Mouse (Mus musculus) limb, embryonic 12.5 days (tissue): ENCODE data around the gene Nr1h4. TPM values are rescaled to one million over a fixed set of nuclear protein-coding genes. Genes with fewer than 3 reads are reported as not detected.

Experiments
- ATAC-seq: fragments of 200-750 bp; cut with Nextera tagmentation; 2 replicates; pipeline ENCODE4 v1.8.0; 2017; ENCODE audit warnings: low read depth, moderate TSS enrichment; ENCODE audit not compliant: insufficient number of reproducible peaks, insufficient read depth, low FRiP score, low TSS enrichment
- H3K27ac ChIP-seq: fragments of 300-500 bp; sonication (generic); 2 replicates; pipeline ENCODE4 v1.5.1; 2016; ENCODE audit warnings: mild to moderate bottlenecking, moderate library complexity
- H3K27me3 ChIP-seq: fragments of 300-500 bp; sonication (generic); 2 replicates; pipeline ENCODE4 v1.6.1; 2016; ENCODE audit warnings: mild to moderate bottlenecking, moderate library complexity
- H3K36me3 ChIP-seq: fragments of 300-500 bp; sonication (generic); 2 replicates; pipeline ENCODE4 v1.6.1; 2016; ENCODE audit warnings: mild to moderate bottlenecking, moderate library complexity
- H3K4me1 ChIP-seq: fragments of 300-500 bp; sonication (generic); replicated peaks from 2 replicates; pipeline ENCODE4 v1.6.1; 2016
- H3K4me2 ChIP-seq: fragments of 300-500 bp; sonication (generic); 2 replicates; pipeline ENCODE4 v1.6.1; 2016; ENCODE audit warnings: mild to moderate bottlenecking, moderate library complexity
- H3K4me3 ChIP-seq: fragments of 300-500 bp; sonication (generic); replicated peaks from 2 replicates; pipeline ENCODE4 v1.5.1; 2016; ENCODE audit warnings: mild to moderate bottlenecking
- H3K9ac ChIP-seq: fragments of 300-500 bp; sonication (generic); replicated peaks from 2 replicates; pipeline ENCODE4 v1.6.1; 2016; ENCODE audit warnings: mild to moderate bottlenecking, moderate library complexity
- H3K9me3 ChIP-seq: fragments of 300-500 bp; sonication (generic); 2 replicates; pipeline ENCODE4 v1.6.1; 2016; ENCODE audit warnings: mild to moderate bottlenecking, moderate library complexity
- WGBS: fragments of 180-500 bp; shearing (Covaris S2); methylation state at CpG from one replicate; pipeline ENCODE4 v1.1.7; 2016; 5-methylcytosine and 5-hydroxymethylcytosine counted together
- polyA plus RNA-seq: library from polyadenylated mRNA; unstranded; fragments of >200 nt; fragmentation: Nextera tagmentation; extraction: Ambion mirVana; gene quantifications from 2 replicates; pipeline ENCODE4 v1.2.1, GENCODE M21; 2016

Gene Nr1h4
- polyA plus RNA-seq, 1 experiment from 2014 or later: not detected

DNA sequence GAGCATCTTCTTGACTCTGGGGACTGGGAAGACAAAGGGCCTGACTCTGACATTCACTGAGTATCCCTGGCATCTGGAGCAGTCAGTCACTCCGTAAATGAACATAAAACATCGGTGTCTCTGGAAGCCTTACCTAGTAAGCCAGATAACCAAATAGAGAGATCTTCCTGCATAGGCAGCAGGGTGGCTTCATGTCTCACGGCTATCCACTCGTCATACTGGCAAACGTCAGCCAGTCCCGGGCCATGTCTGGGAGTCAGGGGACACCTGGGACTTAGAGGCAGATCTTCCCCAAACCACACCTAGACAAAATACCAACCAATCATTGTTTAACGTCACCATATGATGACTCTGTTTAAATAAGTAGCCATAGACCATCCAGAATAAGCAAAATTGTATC lies 102.6 kb downstream of the Nr1h4 start:
- no peak for ATAC-seq
- Histone ChIP-seq H3K4me2 (no peak overlapping the region), H3K9me3 (no peaks in the 10 kb centered on the region), H3K27me3 (no peaks in the 10 kb centered on the region), H3K27ac (no peak overlapping the region), H3K36me3 (peaks cover 22% of the 10 kb centered on the region), H3K4me1 (no peaks in the 10 kb centered on the region; the same call in 1 of the 2 replicates), H3K9ac (no peak overlapping the region), H3K4me3 (no peak overlapping the region)
- 94% methylated on average over 7 of the region's 7 CpGs for WGBS

- ATAC-seq: no peak
- H3K4me2 ChIP-seq: no peak overlapping the region
- H3K27me3 ChIP-seq: no peaks in the 10 kb centered on the region
- no peak overlapping the region for H3K27ac ChIP-seq
- 71% methylated on average over 11 of the region's 11 CpGs for WGBS
- peaks cover 41% of the 10 kb centered on the region for H3K36me3 ChIP-seq
- H3K4me3 ChIP-seq: no peak overlapping the region
- no peak overlapping the region for H3K9ac ChIP-seq
- H3K4me1 ChIP-seq: no peaks in the 10 kb centered on the region
- no peaks in the 10 kb centered on the region for H3K9me3 ChIP-seq
These were observed 108.5 kb downstream of the Nr1h4 start for GRCm38 (mm10) chr10:89424800-89425393.

DNA sequence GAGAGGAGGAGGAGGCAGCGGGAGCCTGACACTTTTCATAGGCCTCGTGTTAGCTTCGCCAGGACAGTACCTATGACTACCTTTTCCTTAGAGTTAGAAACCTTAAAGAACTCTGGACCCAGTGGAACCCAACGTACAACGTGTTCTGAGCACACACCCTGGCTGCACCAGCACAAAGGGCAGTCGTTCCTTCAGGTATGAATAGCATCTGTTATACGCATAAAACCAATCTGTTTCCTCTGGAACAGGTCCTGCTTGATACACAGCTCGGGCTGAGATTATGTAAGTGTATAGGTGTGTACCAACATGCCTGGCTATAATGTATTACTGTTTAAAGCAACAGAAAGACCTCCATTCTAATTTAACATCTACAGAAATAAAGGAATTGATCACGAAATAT lies 109.2 kb downstream of the Nr1h4 start:
- peaks cover 41% of the 10 kb centered on the region for H3K36me3 ChIP-seq
- 88% methylated on average over 9 of the region's 9 CpGs for WGBS

DNA sequence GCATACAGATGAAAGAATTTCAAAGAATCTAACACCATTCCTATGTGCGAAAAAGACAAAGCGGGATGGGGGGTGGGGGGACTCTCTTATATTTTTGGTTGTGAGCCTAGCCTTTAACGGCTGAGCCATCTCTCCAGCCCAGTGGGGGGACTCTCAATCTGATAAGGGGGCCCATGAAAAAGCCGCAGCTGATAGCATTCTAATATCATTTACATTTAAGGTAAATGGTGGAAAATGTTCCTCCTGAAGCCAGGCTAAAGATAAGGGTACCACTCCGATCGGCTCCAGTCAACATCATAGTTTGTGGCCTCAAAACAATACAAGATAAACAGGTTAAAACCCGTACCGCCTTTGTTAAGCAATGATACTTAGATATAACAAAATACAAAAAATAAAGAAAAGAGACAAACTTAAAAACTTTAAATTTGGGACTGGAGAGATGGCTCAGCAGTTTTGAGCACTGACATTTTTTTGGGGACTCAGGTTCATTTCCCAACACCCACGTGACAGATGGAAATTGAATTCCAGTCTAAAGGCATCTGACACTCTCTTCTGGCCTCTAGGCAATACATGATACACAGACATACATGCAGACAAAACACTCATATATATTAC lies 110.1 kb downstream of the Nr1h4 start:
- Histone ChIP-seq H3K9ac (no peak overlapping the region), H3K9me3 (no peaks in the 10 kb centered on the region), H3K27ac (no peak overlapping the region), H3K27me3 (no peaks in the 10 kb centered on the region), H3K4me3 (no peak overlapping the region), H3K36me3 (peaks cover 34% of the 10 kb centered on the region), H3K4me1 (no peaks in the 10 kb centered on the region), H3K4me2 (no peak overlapping the region)
- 89% methylated on average over 9 of the region's 9 CpGs for WGBS
- no peak for ATAC-seq

More for the DNA sequence above, 109.2 kb downstream of the Nr1h4 start:
- no peak overlapping the region for H3K27ac ChIP-seq
- H3K27me3 ChIP-seq: no peaks in the 10 kb centered on the region
- no peak overlapping the region for H3K4me2 ChIP-seq
- H3K9ac ChIP-seq: no peak overlapping the region
- no peaks in the 10 kb centered on the region for H3K9me3 ChIP-seq
- no peak overlapping the region for H3K4me3 ChIP-seq
- no peaks in the 10 kb centered on the region for H3K4me1 ChIP-seq
- ATAC-seq: no peak

DNA sequence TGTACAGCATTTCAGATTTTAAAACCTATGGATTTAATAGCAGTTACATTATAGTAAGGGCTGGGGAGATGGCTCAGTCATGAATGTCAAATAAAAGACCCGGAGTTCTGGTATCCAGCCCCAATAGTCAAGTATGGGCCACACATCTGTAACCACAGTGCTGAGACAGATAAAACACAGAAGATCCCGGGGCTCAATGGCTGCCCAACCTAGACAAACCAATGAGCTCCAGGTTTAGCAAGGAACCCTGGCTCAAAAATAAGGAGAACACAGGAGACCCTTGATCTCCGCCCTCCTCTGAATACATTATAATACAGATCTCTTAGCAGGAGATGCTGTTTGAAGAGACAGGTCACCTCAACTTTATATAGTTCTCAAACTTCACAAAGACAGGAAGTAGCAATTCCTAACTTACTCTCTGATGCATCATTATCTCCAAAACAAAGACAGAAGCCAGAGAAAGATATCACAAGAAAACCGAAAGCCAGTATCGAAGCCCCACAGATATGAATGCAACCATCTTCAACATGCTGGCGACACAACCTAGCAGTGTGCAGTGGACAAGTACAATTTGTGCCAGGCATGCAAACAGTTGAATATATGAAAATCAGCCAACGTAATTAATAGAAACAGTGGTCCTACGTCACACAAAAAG lies 110.8 kb downstream of the Nr1h4 start:
- no peak overlapping the region for H3K4me2 ChIP-seq
- H3K27ac ChIP-seq: no peak overlapping the region
- no peak overlapping the region for H3K9ac ChIP-seq
- no peak for ATAC-seq
- H3K4me3 ChIP-seq: no peak overlapping the region
- H3K4me1 ChIP-seq: no peaks in the 10 kb centered on the region
- H3K27me3 ChIP-seq: no peaks in the 10 kb centered on the region
- 94% methylated on average over 8 of the region's 8 CpGs for WGBS
- no peaks in the 10 kb centered on the region for H3K9me3 ChIP-seq
- peaks cover 30% of the 10 kb centered on the region for H3K36me3 ChIP-seq

DNA sequence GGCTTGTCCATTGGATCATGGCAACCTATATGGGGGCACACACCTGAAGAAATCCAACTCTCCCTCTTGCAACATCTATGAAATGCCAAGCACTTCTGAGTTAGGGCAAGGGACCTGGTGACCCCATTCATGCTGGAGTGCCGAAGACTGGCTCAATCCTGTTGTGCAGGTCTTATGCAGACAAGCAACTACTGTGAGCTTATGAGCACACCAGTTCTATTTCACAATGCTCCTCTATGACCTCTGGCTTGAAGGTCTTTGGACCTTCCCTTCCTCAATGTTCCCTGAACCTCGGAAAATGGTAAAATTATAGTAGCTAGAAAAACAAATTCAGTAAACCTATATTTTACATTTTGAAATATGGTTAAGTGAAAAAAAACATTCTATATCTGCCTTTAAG lies 115.4 kb downstream of the Nr1h4 start:
- no peak for ATAC-seq
- no peaks in the 10 kb centered on the region for H3K9me3 ChIP-seq
- no peak overlapping the region for H3K4me2 ChIP-seq
- WGBS: 87% methylated on average over 2 of the region's 2 CpGs
- H3K27me3 ChIP-seq: no peaks in the 10 kb centered on the region
- no peaks in the 10 kb centered on the region for H3K4me1 ChIP-seq
- no peak overlapping the region for H3K4me3 ChIP-seq
- peaks cover 43% of the 10 kb centered on the region for H3K36me3 ChIP-seq
- no peak overlapping the region for H3K27ac ChIP-seq
- no peak overlapping the region for H3K9ac ChIP-seq

- no peaks in the 10 kb centered on the region for H3K4me1 ChIP-seq
- no peaks in the 10 kb centered on the region for H3K9me3 ChIP-seq
- no peak overlapping the region for H3K27ac ChIP-seq
- H3K4me2 ChIP-seq: no peak overlapping the region
- peaks cover 49% of the 10 kb centered on the region for H3K36me3 ChIP-seq
- ATAC-seq: no peak
- WGBS: 65% methylated on average over 3 of the region's 3 CpGs
- no peaks in the 10 kb centered on the region for H3K27me3 ChIP-seq
- H3K9ac ChIP-seq: no peak overlapping the region
- no peak overlapping the region for H3K4me3 ChIP-seq
These were observed 117.9 kb downstream of the Nr1h4 start for GRCm38 (mm10) chr10:89415478-89415877.

- Histone ChIP-seq H3K4me3 (no peak overlapping the region), H3K36me3 (peaks cover 9% of the 10 kb centered on the region), H3K4me1 (no peaks in the 10 kb centered on the region), H3K27me3 (no peaks in the 10 kb centered on the region), H3K27ac (no peak overlapping the region), H3K9me3 (no peaks in the 10 kb centered on the region), H3K4me2 (no peak overlapping the region), H3K9ac (no peak overlapping the region)
- WGBS: 22% methylated on average over 1 of the region's 1 CpGs
- no peak for ATAC-seq
These were observed 125.8 kb downstream of the Nr1h4 start for GRCm38 (mm10) chr10:89407551-89407950.

DNA sequence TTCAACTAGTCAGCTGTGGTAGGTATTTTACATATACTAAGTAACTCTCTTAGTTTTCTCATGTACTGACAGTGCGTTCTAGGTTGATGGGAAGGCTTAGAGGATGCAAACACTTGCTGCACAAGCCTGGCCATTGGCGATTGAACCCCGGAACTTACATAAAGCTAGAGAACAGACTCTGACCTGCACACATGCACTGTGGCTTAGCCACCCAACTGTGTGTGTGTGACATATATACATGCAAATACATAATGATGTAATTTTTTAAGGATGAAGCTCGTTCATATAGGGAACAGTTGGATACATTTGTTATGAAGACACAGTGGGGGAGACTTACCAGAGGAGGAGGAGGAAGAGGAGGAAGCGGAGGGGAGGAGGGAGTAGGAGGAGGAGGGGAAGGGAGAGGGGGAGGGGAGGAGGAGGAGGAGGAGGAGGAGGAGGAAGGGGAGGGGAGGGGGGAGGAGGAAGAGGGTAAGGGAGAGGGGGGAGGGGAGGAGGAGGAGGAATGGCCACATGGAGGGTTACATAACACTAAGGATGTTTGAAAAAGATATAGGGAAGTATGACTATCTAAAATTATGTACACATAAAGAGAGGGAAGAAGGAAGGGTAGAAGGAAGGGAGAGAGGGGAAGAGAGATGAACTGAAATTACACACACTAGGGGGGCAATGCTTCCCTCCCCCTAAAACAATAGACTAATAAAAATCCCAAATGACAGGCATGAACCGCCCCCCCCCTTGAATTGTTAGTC lies 126.5 kb downstream of the Nr1h4 start:
- no peaks in the 10 kb centered on the region for H3K9me3 ChIP-seq
- 84% methylated on average over 5 of the region's 6 CpGs for WGBS
- H3K4me2 ChIP-seq: no peak overlapping the region
- no peak for ATAC-seq
- H3K4me1 ChIP-seq: no peaks in the 10 kb centered on the region
- H3K9ac ChIP-seq: no peak overlapping the region
- H3K4me3 ChIP-seq: no peak overlapping the region
- H3K27ac ChIP-seq: no peak overlapping the region
- no peaks in the 10 kb centered on the region for H3K27me3 ChIP-seq
- H3K36me3 ChIP-seq: peaks cover 7% of the 10 kb centered on the region; the same call in 1 of the 2 replicates

GRCm38 (mm10) chr10:89404936-89405335 lies 128.4 kb downstream of the Nr1h4 start:
- H3K9ac ChIP-seq: no peak overlapping the region
- H3K4me1 ChIP-seq: no peaks in the 10 kb centered on the region
- WGBS: 81% methylated on average over 4 of the region's 4 CpGs
- H3K36me3 ChIP-seq: no peaks in the 10 kb centered on the region
- H3K4me3 ChIP-seq: no peak overlapping the region
- peaks cover 7% of the 10 kb centered on the region; the same call in 1 of the 2 replicates for H3K9me3 ChIP-seq
- no peak overlapping the region for H3K4me2 ChIP-seq
- H3K27me3 ChIP-seq: no peaks in the 10 kb centered on the region
- H3K27ac ChIP-seq: no peak overlapping the region
- no peak for ATAC-seq
